Mouse (Mus musculus): ENCODE results near the gene Vps25.

Vps25 gene

GRCm38 (mm10) chr11:101245855-101246701, 7.4 kb upstream of the Vps25 start, which contains the start of gene Ramp2:
Ramp2 (plus strand) TSS chr11:101246028.
- no peak for DNase-seq

- no peak for DNase-seq
Observed at GRCm38 (mm10) chr11:101246702-101247012, 6.8 kb upstream of the Vps25 start.

GRCm38 (mm10) chr11:101247521-101248030, 5.9 kb upstream of the Vps25 start:
- DNase-seq, result no peak

- DNase-seq, result peak; percentile 23 to 65
Observed at GRCm38 (mm10) chr11:101248258-101248994, 5.1 kb upstream of the Vps25 start.

- no peak for DNase-seq
Observed at GRCm38 (mm10) chr11:101251031-101251430, 2.5 kb upstream of the Vps25 start.

- no peak for DNase-seq
Observed at GRCm38 (mm10) chr11:101252941-101253340, 566 bp upstream of the Vps25 start.

GRCm38 (mm10) chr11:101255826-101256775, 2.6 kb downstream of the Vps25 start:
- no peak for DNase-seq

GRCm38 (mm10) chr11:101259261-101259712, 5.8 kb downstream of the Vps25 start:
- no peak for DNase-seq

GRCm38 (mm10) chr11:101259948-101260825, 6.7 kb downstream of the Vps25 start, which contains the start of gene Wnk4:
Wnk4 (plus strand) TSS chr11:101260567.
- no peak for DNase-seq

- DNase-seq, result no peak
Observed at GRCm38 (mm10) chr11:101260826-101261380, 7.4 kb downstream of the Vps25 start.

- DNase-seq, result no peak
Observed at GRCm38 (mm10) chr11:101262272-101262967, 8.9 kb downstream of the Vps25 start.

GRCm38 (mm10) chr11:101263138-101263988, 9.9 kb downstream of the Vps25 start:
- no peak for DNase-seq

GRCm38 (mm10) chr11:101263989-101264280, 10.4 kb downstream of the Vps25 start:
- DNase-seq, result no peak

- DNase-seq, result no peak
Observed at GRCm38 (mm10) chr11:101264954-101265471, 11.5 kb downstream of the Vps25 start.

GRCm38 (mm10) chr11:101265906-101266305, 12.4 kb downstream of the Vps25 start:
- no peak for DNase-seq

- no peak for DNase-seq
Observed at GRCm38 (mm10) chr11:101269577-101270116, 16.1 kb downstream of the Vps25 start.

- DNase-seq, result no peak
Observed at GRCm38 (mm10) chr11:101272446-101272845, 18.9 kb downstream of the Vps25 start.

- DNase-seq, result no peak
Observed at GRCm38 (mm10) chr11:101275309-101275708, 21.8 kb downstream of the Vps25 start.
